Mouse (Mus musculus) neural tube, embryonic 11.5 days (tissue): ENCODE measurements around the gene Ipp. TPM values are rescaled to one million over a fixed set of nuclear protein-coding genes. Genes with fewer than 3 reads are reported as not detected.

Experiments
- ATAC-seq: fragments of 200-750 bp; cut with Nextera tagmentation; 2 replicates; pipeline ENCODE4 v1.8.0; 2017; ENCODE audit warnings: moderate number of reproducible peaks, mild to moderate bottlenecking, moderate TSS enrichment, moderate library complexity; ENCODE audit not compliant: insufficient read depth, low FRiP score, low TSS enrichment
- DNase-seq: peaks from one replicate; pipeline ENCODE4 v3.0.0-alpha.2; 2015; ENCODE audit warnings: low spot score
- H3K27ac ChIP-seq: fragments of 300-500 bp; sonication (generic); 2 replicates; pipeline ENCODE4 v1.5.1; 2014; ENCODE audit warnings: low read depth, mild to moderate bottlenecking, low read length
- H3K27me3 ChIP-seq: fragments of 300-500 bp; sonication (generic); 2 replicates; pipeline ENCODE4 v1.6.1; 2014; ENCODE audit warnings: mild to moderate bottlenecking, low read length, mixed read lengths; ENCODE audit not compliant: control insufficient read depth, insufficient read depth
- H3K36me3 ChIP-seq: fragments of 300-500 bp; sonication (generic); 2 replicates; pipeline ENCODE4 v1.6.1; 2014; ENCODE audit warnings: mild to moderate bottlenecking, low read length, moderate library complexity, mixed read lengths; ENCODE audit not compliant: control insufficient read depth, insufficient read depth
- H3K4me1 ChIP-seq: fragments of 300-500 bp; sonication (generic); 2 replicates; pipeline ENCODE4 v1.6.1; 2014; ENCODE audit warnings: low read length, mixed read lengths; ENCODE audit not compliant: control insufficient read depth, insufficient read depth
- H3K4me2 ChIP-seq: fragments of 300-500 bp; sonication (generic); 2 replicates; pipeline ENCODE4 v1.6.1; 2014; ENCODE audit warnings: low read depth, mild to moderate bottlenecking, moderate library complexity
- H3K4me3 ChIP-seq: fragments of 300-500 bp; sonication (generic); 2 replicates; pipeline ENCODE4 v1.5.1; 2014; ENCODE audit warnings: low read depth, low read length
- H3K9ac ChIP-seq: fragments of 300-500 bp; sonication (generic); 2 replicates; pipeline ENCODE4 v1.6.1; 2014; ENCODE audit warnings: mild to moderate bottlenecking, low read length
- H3K9me3 ChIP-seq: fragments of 300-500 bp; sonication (generic); 2 replicates; pipeline ENCODE4 v1.6.1; 2016; ENCODE audit warnings: low read length; ENCODE audit not compliant: control insufficient read depth
- WGBS: fragments of 180-500 bp; shearing (Covaris S2); extraction: QIAGEN DNeasy Blood & Tissue Kit; methylation state at CpG from one replicate; pipeline ENCODE4 v1.1.7; 2014; 5-methylcytosine and 5-hydroxymethylcytosine counted together
- polyA plus RNA-seq: library from polyadenylated mRNA; unstranded; fragments of >200 nt; fragmentation: Nextera tagmentation; extraction: Ambion mirVana; gene quantifications from 2 replicates; pipeline ENCODE4 v1.2.1, GENCODE M21; 2014

Ipp gene
- polyA plus RNA-seq, 1 experiment from 2014 or later: 4.7 TPM

DNA sequence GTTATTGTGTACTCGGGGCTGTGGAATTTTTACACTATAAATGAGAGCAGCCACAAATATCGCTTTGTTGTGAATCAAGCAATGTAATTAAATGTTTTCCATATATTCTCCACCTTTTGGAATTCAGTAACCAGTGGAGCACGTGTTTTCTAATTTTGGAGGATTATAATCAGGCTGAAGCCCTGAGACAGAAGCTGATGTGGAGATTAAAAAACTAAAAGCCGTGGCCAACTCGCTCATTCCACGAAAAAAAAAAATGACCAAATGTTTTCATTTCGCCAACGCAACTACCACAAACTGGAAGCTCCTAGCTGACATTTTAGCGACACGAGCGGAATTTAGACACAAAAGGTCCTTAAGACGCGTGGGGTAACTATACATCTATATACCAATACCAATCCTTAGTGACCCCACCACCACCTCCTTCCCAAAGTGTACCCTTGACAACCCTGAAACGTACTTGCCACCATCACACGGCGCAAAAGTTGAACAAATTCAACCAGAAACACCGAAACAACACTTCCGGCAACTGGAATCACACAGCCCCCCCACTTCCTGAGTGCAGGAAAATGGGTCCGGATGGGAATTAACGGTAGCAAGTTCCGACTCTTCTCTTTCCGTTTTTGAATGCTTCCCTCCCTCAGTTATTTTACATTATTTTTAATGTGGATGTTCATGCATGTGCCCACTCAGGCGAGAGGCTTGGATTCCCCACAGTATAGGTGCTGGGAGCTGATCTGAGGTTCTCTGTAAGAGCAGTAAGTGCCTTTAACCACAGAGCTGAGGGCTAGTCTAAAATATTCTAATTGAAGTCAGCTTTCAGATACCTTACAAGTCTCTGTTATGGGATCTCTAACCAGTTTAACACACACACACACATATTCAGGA, 48.3 kb downstream of the Ipp start, which contains the start of gene Tmem69:
Gene Tmem69, minus strand, starts transcription at position 524 of the 888 bp plus-strand sequence.
- 3% methylated on average over 23 of the region's 23 CpGs for WGBS
- no peak for ATAC-seq
- peaks cover 2% of the 10 kb centered on the region for H3K36me3 ChIP-seq
- H3K9ac ChIP-seq: peak within 1 kb of the TSS; percentile 71
- H3K27ac ChIP-seq: peak within 1 kb of the TSS; percentile 83
- peak; percentile 83 for DNase-seq
- H3K27me3 ChIP-seq: no peaks in the 10 kb centered on the region
- H3K4me3 ChIP-seq: peak within 1 kb of the TSS; percentile 60
- H3K4me1 ChIP-seq: 0 out of 2 replicates have a peak, but pooled peaks cover 5% of the 10 kb centered on the region
- H3K4me2 ChIP-seq: peak within 1 kb of the TSS; percentile 70
- H3K9me3 ChIP-seq: no peaks in the 10 kb centered on the region

DNA sequence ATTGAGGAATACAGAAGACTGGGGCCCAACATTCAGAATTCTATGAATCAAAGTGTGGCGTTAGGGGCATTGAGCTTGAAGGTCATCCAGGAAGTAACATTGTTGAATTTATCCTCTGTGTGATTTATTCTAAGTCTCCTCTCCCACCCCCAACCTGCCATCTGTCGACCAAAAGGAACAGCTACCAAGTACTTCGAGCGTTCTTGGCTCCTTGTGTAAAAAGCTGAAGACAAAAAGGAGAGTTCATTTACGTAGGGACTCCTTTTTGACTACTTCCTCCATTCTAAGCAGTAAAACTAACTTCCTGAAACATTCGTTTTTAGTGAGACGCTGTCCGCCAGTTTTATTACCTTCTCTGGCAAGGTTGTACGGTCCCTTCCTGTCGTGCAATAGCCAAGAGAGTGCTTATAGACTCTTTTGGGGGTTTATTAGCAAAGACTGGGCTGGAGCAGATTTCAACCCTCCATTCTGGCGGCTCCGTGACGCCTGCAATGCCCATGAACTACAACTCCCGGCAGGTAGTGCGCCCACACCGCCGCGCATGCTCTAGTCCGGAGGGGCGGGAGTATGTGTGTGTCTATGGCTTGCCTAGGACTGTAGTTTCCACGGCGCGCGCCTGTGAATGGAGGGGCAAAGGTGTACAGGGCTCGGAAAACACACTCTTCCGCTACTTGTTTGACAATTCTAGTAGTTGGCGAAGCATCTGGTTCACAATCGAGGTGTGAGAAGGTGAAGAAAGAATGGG, 49.4 kb downstream of the Ipp start:
- H3K4me2 ChIP-seq: peak overlapping the region; percentile 70
- peak overlapping the region; percentile 83 for H3K27ac ChIP-seq
- DNase-seq (peak; percentile 93), ATAC-seq (peak; percentile 95)
- no peaks in the 10 kb centered on the region for H3K9me3 ChIP-seq
- under 1% methylated on average over 28 of the region's 28 CpGs for WGBS
- H3K27me3 ChIP-seq: no peaks in the 10 kb centered on the region
- H3K9ac ChIP-seq: peak overlapping the region; percentile 71
- H3K4me1 ChIP-seq: 0 out of 2 replicates have a peak, but pooled peaks cover 5% of the 10 kb centered on the region
- H3K4me3 ChIP-seq: peak overlapping the region; percentile 60
- peaks cover 2% of the 10 kb centered on the region for H3K36me3 ChIP-seq

DNA sequence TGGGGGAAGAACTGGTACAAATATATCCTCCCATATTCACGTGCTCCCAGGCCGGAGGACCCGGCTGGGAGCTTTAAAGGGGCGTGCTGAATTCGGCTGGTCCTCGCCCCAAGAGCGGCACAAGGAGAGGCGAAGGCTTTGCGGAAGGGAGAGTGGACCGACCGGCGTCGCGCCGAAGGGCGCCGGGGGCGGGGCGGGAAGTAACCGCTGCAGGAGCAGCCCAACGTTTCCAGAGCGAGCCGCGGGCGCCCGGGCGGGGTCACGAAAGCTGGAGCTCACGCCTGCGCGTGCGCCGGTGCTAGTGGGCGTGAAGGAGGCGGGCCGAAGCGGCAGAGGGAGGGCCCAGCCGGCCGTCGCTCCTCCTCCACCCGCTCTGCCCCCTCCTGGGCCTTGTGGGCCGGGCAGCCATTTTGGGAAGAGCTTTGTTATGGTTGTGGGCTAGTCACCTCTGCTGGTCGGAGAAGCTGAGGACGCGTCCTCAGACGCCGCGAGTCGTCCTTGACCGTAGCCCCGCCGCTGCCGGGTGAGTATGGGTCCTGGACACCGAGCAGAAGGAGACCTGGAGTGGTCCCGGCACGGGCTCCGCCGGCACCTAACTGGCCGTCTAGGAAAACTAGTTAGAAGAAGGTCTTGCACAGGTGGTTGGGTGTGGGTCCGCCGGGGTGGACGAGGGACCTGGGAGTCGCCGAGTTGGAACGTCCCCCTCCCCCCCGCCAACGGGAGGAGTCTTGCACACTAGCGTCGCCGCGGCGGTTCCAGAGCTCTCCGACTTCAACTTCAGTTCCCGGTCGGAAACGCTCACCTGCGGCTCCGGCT, 50.2 kb downstream of the Ipp start, which contains the start of gene Gpbp1l1:
Gene Gpbp1l1, plus strand, starts transcription at position 353 of the 816 bp plus-strand sequence.
- H3K27ac ChIP-seq: peak within 1 kb of the TSS; percentile 83
- H3K4me3 ChIP-seq: peak within 1 kb of the TSS; percentile 60
- WGBS: 0% methylated on average over 75 of the region's 78 CpGs
- no peaks in the 10 kb centered on the region for H3K9me3 ChIP-seq
- ATAC-seq (peak; percentile 93), DNase-seq (peak; percentile 99)
- H3K4me1 ChIP-seq: 0 out of 2 replicates have a peak, but pooled peaks cover 5% of the 10 kb centered on the region
- H3K4me2 ChIP-seq: peak within 1 kb of the TSS; percentile 70
- no peaks in the 10 kb centered on the region for H3K27me3 ChIP-seq
- peak within 1 kb of the TSS; percentile 71 for H3K9ac ChIP-seq
- peaks cover 1% of the 10 kb centered on the region for H3K36me3 ChIP-seq

DNA sequence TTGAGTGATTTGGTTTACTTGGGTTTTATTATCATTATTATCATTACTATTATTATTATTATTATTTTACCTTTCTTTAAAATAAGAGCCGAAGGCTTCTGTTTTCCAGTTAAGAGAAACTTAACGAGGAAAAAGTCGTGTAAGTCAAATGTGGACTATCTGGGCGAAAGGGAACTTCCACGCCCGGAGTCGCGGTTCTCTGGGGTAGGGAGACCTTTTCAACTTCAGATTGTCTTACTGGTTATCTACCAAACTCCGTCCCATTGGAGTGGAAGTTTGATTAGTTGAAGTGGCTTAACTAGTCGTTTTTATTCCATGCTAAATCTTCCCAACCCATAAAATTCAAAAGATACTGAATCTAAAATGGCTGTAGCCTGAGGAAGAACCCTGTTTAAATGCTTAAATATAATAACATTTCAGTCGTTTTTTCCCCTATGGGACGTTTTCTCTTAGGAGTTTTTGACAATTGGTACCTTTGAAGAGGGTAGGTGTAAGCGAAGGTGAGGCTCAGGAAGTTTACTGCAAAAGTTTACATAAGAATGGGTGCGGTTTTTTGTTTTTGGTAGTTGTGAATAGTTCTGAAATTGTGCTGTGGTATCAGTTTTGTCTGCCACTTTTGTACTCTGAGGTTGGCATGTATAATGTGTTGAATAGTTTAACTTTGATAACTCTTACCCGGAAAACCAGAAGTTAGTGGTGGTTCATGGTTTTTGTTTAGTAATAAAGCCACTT, 51.0 kb downstream of the Ipp start:
- DNase-seq (peak; percentile 14), ATAC-seq (no peak)
- no peaks in the 10 kb centered on the region for H3K27me3 ChIP-seq
- H3K4me3 ChIP-seq: peak overlapping the region; percentile 60
- H3K4me1 ChIP-seq: 0 out of 2 replicates have a peak, but pooled peaks cover 5% of the 10 kb centered on the region
- H3K27ac ChIP-seq: no peak overlapping the region
- H3K4me2 ChIP-seq: peak overlapping the region; percentile 70
- H3K9ac ChIP-seq: peak overlapping the region; percentile 71
- no peaks in the 10 kb centered on the region for H3K9me3 ChIP-seq
- no peaks in the 10 kb centered on the region; the same call in 1 of the 2 replicates for H3K36me3 ChIP-seq
- WGBS: 5% methylated on average over 15 of the region's 15 CpGs

Other genes with a start within 250 kb of the Ipp start
- gene Mast2, start 43.4 kb upstream of the Ipp start, polyA plus RNA-seq: 31.9 and 36.5 TPM in 2 replicates
- gene Tmem69, start 48.4 kb downstream of the Ipp start, polyA plus RNA-seq: 34.0 and 36.9 TPM in 2 replicates
- 31.5 and 33.7 TPM in 2 replicates for gene Gpbp1l1, start 50.1 kb downstream of the Ipp start, polyA plus RNA-seq
- gene Ccdc17, start 89.1 kb downstream of the Ipp start, polyA plus RNA-seq: 2.3 and 2.4 TPM in 2 replicates
- 256 and 265 TPM in 2 replicates for gene Nasp, start 120.4 kb downstream of the Ipp start, polyA plus RNA-seq
- gene Akr1a1, start 144.1 kb downstream of the Ipp start, polyA plus RNA-seq: 614 and 619 TPM in 2 replicates
- 902 and 917 TPM in 2 replicates for gene Prdx1, start 178.0 kb downstream of the Ipp start, polyA plus RNA-seq
- gene Mmachc, start 200.9 kb downstream of the Ipp start, polyA plus RNA-seq: 17.6 and 25.1 TPM in 2 replicates
- 23.8 and 31.4 TPM in 2 replicates for gene Ccdc163, start 201.0 kb downstream of the Ipp start, polyA plus RNA-seq
- 8.9 and 9.8 TPM in 2 replicates for gene Tesk2, start 213.4 kb downstream of the Ipp start, polyA plus RNA-seq